Mouse (Mus musculus): ENCODE measurements around the gene Casp4. TPM values are rescaled to one million over a fixed set of nuclear protein-coding genes. Genes with fewer than 3 reads are reported as not detected.

Casp4 gene
- polyA plus RNA-seq, 1 experiment = 4.5 TPM

GRCm38 (mm10) chr9:5353673-5354072 lies 45.0 kb downstream of the Casp4 start:
- DNase-seq = no peak
- Histone ChIP-seq H3K4me3 (replicated peaks; ENCODE audit: extremely low read depth, low read depth, low read length) (no peak overlapping the region), H3K4me1 (ENCODE audit: control insufficient read depth, insufficient read depth, low read length) (no peaks in the 10 kb centered on the region)
- 74% methylated on average over 2 of the region's 2 CpGs for WGBS
- TF ChIP-seq POLR2A (IDR thresholded peaks at IDR 0.05; ENCODE audit: borderline replicate concordance, extremely low read depth, low read depth, low read length) = no peak
- no peak for TF ChIP-seq CTCF (IDR thresholded peaks at IDR 0.05; ENCODE audit: insufficient read depth, low read length)

DNA sequence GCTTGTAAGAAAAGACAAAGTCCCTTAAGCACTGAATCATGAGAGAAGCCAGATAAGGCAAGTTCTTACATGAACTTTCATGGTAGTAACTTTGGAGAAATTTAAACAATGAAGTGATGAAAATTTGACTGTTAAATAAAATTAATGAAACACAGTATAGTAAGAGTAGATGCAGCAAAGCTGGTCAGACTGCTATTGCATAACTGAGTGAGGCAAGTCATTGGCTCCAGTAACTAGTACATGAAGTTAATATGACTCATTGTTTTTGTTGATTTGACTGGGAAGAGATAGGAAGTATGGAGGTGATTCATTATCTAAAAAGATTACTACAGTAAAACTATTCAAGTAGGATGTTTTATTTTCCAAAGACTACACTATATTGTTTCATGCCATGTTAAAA lies 48.2 kb downstream of the Casp4 start:
- Histone ChIP-seq H3K4me3 (replicated peaks; ENCODE audit: extremely low read depth, low read depth, low read length) (no peak overlapping the region), H3K4me1 (ENCODE audit: control insufficient read depth, insufficient read depth, low read length) (no peaks in the 10 kb centered on the region)
- no peak for DNase-seq
- TF ChIP-seq CTCF (IDR thresholded peaks at IDR 0.05; ENCODE audit: insufficient read depth, low read length) = no peak
- no peak for TF ChIP-seq POLR2A (IDR thresholded peaks at IDR 0.05; ENCODE audit: borderline replicate concordance, extremely low read depth, low read depth, low read length)

Other genes starting within 250 kb of the Casp4 start
- 0.45 and 1.2 TPM in 2 replicates for gene Casp1, start 10.3 kb upstream of the Casp4 start, polyA plus RNA-seq (2012; rRNA removed)
- 1.9 and 2.9 TPM in 2 replicates for gene Casp12, start 36.6 kb downstream of the Casp4 start, polyA plus RNA-seq (2012; rRNA removed)